Mouse (Mus musculus): Measurements from ENCODE around the gene Rnf123. TPM values are rescaled to one million over a fixed set of nuclear protein-coding genes. Genes with fewer than 3 reads are reported as not detected.

Gene Rnf123
- polyA plus RNA-seq, 1 experiment from 2014 or later = 13.8 TPM

GRCm38 (mm10) chr9:108049016-108049455 is 34.1 kb downstream of the Rnf123 start, which contains the start of gene Gmppb:
Gmppb (plus strand) TSS chr9:108049242.
- under 1% methylated on average over 30 of the region's 39 CpGs for WGBS
- Histone ChIP-seq H3K4me1 (replicated peaks; ENCODE audit: control insufficient read depth, insufficient read depth) (0 out of 2 replicates have a peak, but pooled peaks cover 4% of the 10 kb centered on the region), H3K4me2 (replicated peaks; ENCODE audit: low read depth) (peak within 1 kb of the TSS; percentile 79), H3K4me3 (ENCODE audit: low read depth, low read length) (peak within 1 kb of the TSS; percentile 79), H3K27ac (replicated peaks) (peak within 1 kb of the TSS; percentile 92), H3K9ac (ENCODE audit: low read length) (peak within 1 kb of the TSS; percentile 79), H3K9me3 (ENCODE audit: control insufficient read depth, low read length) (no peaks in the 10 kb centered on the region), H3K27me3 (ENCODE audit: control insufficient read depth, insufficient read depth, low read length) (no peaks in the 10 kb centered on the region), H3K36me3 (ENCODE audit: control insufficient read depth, insufficient read depth, low read length) (peaks cover 25% of the 10 kb centered on the region)
- DNase-seq (ENCODE audit: low spot score) = peak; percentile 98
- ATAC-seq (ENCODE audit: low FRiP score, low TSS enrichment) = peak; percentile 94
- TF ChIP-seq EP300 (optimal IDR thresholded peaks at IDR 0.05) (peak; percentile 31), CTCF (IDR thresholded peaks at IDR 0.05; ENCODE audit: low read depth) (no peak)

- H3K27ac ChIP-seq (replicated peaks) = peak overlapping the region; percentile 83
- H3K9me3 ChIP-seq (ENCODE audit: control insufficient read depth, low read length) = no peaks in the 10 kb centered on the region
- no peaks in the 10 kb centered on the region for H3K27me3 ChIP-seq (ENCODE audit: control insufficient read depth, insufficient read depth, low read length)
- H3K4me2 ChIP-seq (replicated peaks; ENCODE audit: low read depth) = peak overlapping the region; percentile 74
- H3K9ac ChIP-seq (ENCODE audit: low read length) = peak overlapping the region; percentile 50
- H3K4me3 ChIP-seq (ENCODE audit: low read depth, low read length) = peak overlapping the region; percentile 79
- TF ChIP-seq EP300 (optimal IDR thresholded peaks at IDR 0.05) = no peak
- no peak for TF ChIP-seq CTCF (IDR thresholded peaks at IDR 0.05; ENCODE audit: low read depth)
- ATAC-seq (ENCODE audit: low FRiP score, low TSS enrichment) = peak; percentile 11; the same call in 1 of the 2 replicates
- 0 out of 2 replicates have a peak, but pooled peaks cover 4% of the 10 kb centered on the region for H3K4me1 ChIP-seq (replicated peaks; ENCODE audit: control insufficient read depth, insufficient read depth)
- peaks cover 25% of the 10 kb centered on the region for H3K36me3 ChIP-seq (ENCODE audit: control insufficient read depth, insufficient read depth, low read length)
- DNase-seq (ENCODE audit: low spot score) = no peak
- WGBS = under 1% methylated on average over 18 of the region's 19 CpGs
Measured at GRCm38 (mm10) chr9:108048566-108048955, 34.6 kb downstream of the Rnf123 start.

- WGBS = 48% methylated on average over 17 of the region's 17 CpGs
- no peaks in the 10 kb centered on the region for H3K27me3 ChIP-seq (ENCODE audit: control insufficient read depth, insufficient read depth, low read length)
- H3K9ac ChIP-seq (ENCODE audit: low read length) = peak overlapping the region; percentile 50
- DNase-seq (ENCODE audit: low spot score) = no peak
- no peaks in the 10 kb centered on the region for H3K4me1 ChIP-seq (replicated peaks; ENCODE audit: control insufficient read depth, insufficient read depth)
- no peak for ATAC-seq (ENCODE audit: low FRiP score, low TSS enrichment)
- H3K9me3 ChIP-seq (ENCODE audit: control insufficient read depth, low read length) = no peaks in the 10 kb centered on the region
- peak overlapping the region; percentile 83 for H3K27ac ChIP-seq (replicated peaks)
- H3K4me2 ChIP-seq (replicated peaks; ENCODE audit: low read depth) = peak overlapping the region; percentile 74
- peaks cover 25% of the 10 kb centered on the region for H3K36me3 ChIP-seq (ENCODE audit: control insufficient read depth, insufficient read depth, low read length)
- peak overlapping the region; percentile 79; the same call in 1 of the 2 replicates for H3K4me3 ChIP-seq (ENCODE audit: low read depth, low read length)
- no peak for TF ChIP-seq CTCF (IDR thresholded peaks at IDR 0.05; ENCODE audit: low read depth)
- no peak for TF ChIP-seq EP300 (optimal IDR thresholded peaks at IDR 0.05)
Measured at GRCm38 (mm10) chr9:108047601-108048565, 35.3 kb downstream of the Rnf123 start.

GRCm38 (mm10) chr9:108046582-108046981 is 36.6 kb downstream of the Rnf123 start:
- no peaks in the 10 kb centered on the region for H3K4me1 ChIP-seq (replicated peaks; ENCODE audit: control insufficient read depth, insufficient read depth)
- no peaks in the 10 kb centered on the region for H3K9me3 ChIP-seq (ENCODE audit: control insufficient read depth, low read length)
- TF ChIP-seq CTCF (IDR thresholded peaks at IDR 0.05; ENCODE audit: low read depth) (no peak), EP300 (optimal IDR thresholded peaks at IDR 0.05) (no peak)
- ATAC-seq (ENCODE audit: low FRiP score, low TSS enrichment) (no peak), DNase-seq (ENCODE audit: low spot score) (no peak)
- H3K4me2 ChIP-seq (replicated peaks; ENCODE audit: low read depth) = no peak overlapping the region
- H3K36me3 ChIP-seq (ENCODE audit: control insufficient read depth, insufficient read depth, low read length) = peaks cover 24% of the 10 kb centered on the region
- no peaks in the 10 kb centered on the region for H3K27me3 ChIP-seq (ENCODE audit: control insufficient read depth, insufficient read depth, low read length)
- no peak overlapping the region for H3K9ac ChIP-seq (ENCODE audit: low read length)
- H3K4me3 ChIP-seq (ENCODE audit: low read depth, low read length) = no peak overlapping the region
- H3K27ac ChIP-seq (replicated peaks) = no peak overlapping the region
- 88% methylated on average over 4 of the region's 4 CpGs for WGBS

- Histone ChIP-seq H3K36me3 (ENCODE audit: control insufficient read depth, insufficient read depth, low read length) (peaks cover 25% of the 10 kb centered on the region), H3K4me1 (replicated peaks; ENCODE audit: control insufficient read depth, insufficient read depth) (no peaks in the 10 kb centered on the region), H3K27ac (replicated peaks) (no peak overlapping the region), H3K9ac (ENCODE audit: low read length) (no peak overlapping the region), H3K4me3 (ENCODE audit: low read depth, low read length) (no peak overlapping the region), H3K4me2 (replicated peaks; ENCODE audit: low read depth) (no peak overlapping the region), H3K27me3 (ENCODE audit: control insufficient read depth, insufficient read depth, low read length) (no peaks in the 10 kb centered on the region), H3K9me3 (ENCODE audit: control insufficient read depth, low read length) (no peaks in the 10 kb centered on the region)
- TF ChIP-seq EP300 (optimal IDR thresholded peaks at IDR 0.05) (no peak), CTCF (IDR thresholded peaks at IDR 0.05; ENCODE audit: low read depth) (peak; percentile 44)
- ATAC-seq (ENCODE audit: low FRiP score, low TSS enrichment) (no peak), DNase-seq (ENCODE audit: low spot score) (no peak)
- WGBS = 72% methylated on average over 8 of the region's 8 CpGs
Measured at GRCm38 (mm10) chr9:108044751-108045492, 38.2 kb downstream of the Rnf123 start.

Data from stomach, postnatal 0 days (tissue).